Mouse (Mus musculus) cerebellum, adult 2 months (tissue): ENCODE measurements around the gene Casp8.

Source experiments
- CTCF ChIP-seq: fragments of 200-500 bp; IDR thresholded peaks from 2 replicates; pipeline ENCODE4 v1.5.1; 2011; ENCODE audit warnings: low read depth, mild to moderate bottlenecking, control low read depth, low read length, moderate library complexity, borderline replicate concordance; ENCODE audit not compliant: insufficient read depth
- POLR2A ChIP-seq: fragments of 200-500 bp; IDR thresholded peaks from 2 replicates; pipeline ENCODE4 v1.6.1; 2011; ENCODE audit warnings: low read length, control low read depth, borderline replicate concordance; ENCODE audit not compliant: insufficient read depth

DNA sequence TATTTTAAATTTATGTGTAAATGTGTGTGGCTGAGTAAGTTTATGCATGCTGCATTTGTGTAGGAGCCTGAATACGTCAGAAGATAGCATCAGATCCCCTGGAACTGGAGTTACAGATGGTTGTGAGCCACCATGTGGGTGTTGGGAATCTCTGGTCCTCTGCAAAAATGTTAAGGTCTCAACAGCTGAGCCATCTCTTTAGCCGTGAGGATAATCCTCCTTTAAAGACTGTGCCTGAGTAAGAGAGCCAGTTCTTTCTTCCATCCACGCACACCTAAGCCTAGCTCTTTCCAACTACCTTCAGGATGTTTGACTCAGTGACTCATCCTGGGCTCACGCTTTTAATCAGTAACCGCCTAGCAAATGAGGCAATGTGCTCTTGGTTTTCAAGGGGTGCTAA, 35.6 kb downstream of the Casp8 start:
- TF ChIP-seq CTCF (no peak), POLR2A (no peak)
